Mouse (Mus musculus): ENCODE results near the gene Kcnab2.

DNA sequence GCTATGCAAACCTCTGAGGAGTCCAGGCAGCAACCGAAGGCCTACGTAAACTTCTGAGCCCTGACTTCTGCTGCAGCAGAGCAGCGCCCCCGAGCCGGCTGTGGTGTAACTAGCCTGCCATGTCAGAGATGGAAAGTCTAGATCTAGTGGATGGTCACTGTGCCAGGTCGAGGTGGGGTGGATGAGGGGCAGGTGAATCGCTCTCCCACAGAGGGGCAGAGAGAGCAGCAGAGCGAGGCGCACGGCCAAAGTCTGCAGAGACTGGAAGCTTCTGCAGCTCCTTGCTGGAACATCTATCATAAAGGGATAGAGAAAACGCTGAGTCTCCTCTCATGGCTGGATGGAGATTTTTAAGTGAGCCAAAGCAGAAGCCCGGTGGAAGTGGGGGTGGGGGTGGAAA lies 15.2 kb downstream of the Kcnab2 start:
- TF ChIP-seq POLR2A (IDR thresholded peaks at IDR 0.05; ENCODE audit: borderline replicate concordance, low read depth, low read length) (no peak), CTCF (IDR thresholded peaks at IDR 0.05; ENCODE audit: low read depth, low read length) (no peak)
